Mouse (Mus musculus): ENCODE results near the gene Dnmt3a. TPM values are rescaled to one million over a fixed set of nuclear protein-coding genes. Genes with fewer than 3 reads are reported as not detected.

The Dnmt3a gene
- polyA plus RNA-seq, 1 experiment, result 13.2 TPM

GRCm38 (mm10) chr12:3877376-3877775, 71.6 kb downstream of the Dnmt3a start:
- DNase-seq (ENCODE audit: low read depth), result no peak

GRCm38 (mm10) chr12:3881474-3881873, 75.7 kb downstream of the Dnmt3a start:
- DNase-seq (ENCODE audit: low read depth), result no peak

GRCm38 (mm10) chr12:3884892-3885493, 79.2 kb downstream of the Dnmt3a start:
- no peak for DNase-seq (ENCODE audit: low read depth)

GRCm38 (mm10) chr12:3886601-3887000, 80.8 kb downstream of the Dnmt3a start:
- no peak for DNase-seq (ENCODE audit: low read depth)

GRCm38 (mm10) chr12:3887515-3888325, 81.9 kb downstream of the Dnmt3a start:
- DNase-seq (ENCODE audit: low read depth), result no peak

- DNase-seq (ENCODE audit: low read depth), result no peak
Observed at GRCm38 (mm10) chr12:3889875-3890635, 84.2 kb downstream of the Dnmt3a start.

GRCm38 (mm10) chr12:3890753-3891751, 85.2 kb downstream of the Dnmt3a start:
- DNase-seq (ENCODE audit: low read depth), result no peak

- DNase-seq (ENCODE audit: low read depth), result no peak
Observed at GRCm38 (mm10) chr12:3891779-3892239, 86.0 kb downstream of the Dnmt3a start.

- no peak for DNase-seq (ENCODE audit: low read depth)
Observed at GRCm38 (mm10) chr12:3892240-3893059, 86.6 kb downstream of the Dnmt3a start.

- no peak for DNase-seq (ENCODE audit: low read depth)
Observed at GRCm38 (mm10) chr12:3893335-3893734, 87.5 kb downstream of the Dnmt3a start.

- no peak for DNase-seq (ENCODE audit: low read depth)
Observed at GRCm38 (mm10) chr12:3894525-3894924, 88.7 kb downstream of the Dnmt3a start.

GRCm38 (mm10) chr12:3897057-3897545, 91.3 kb downstream of the Dnmt3a start:
- no peak for DNase-seq (ENCODE audit: low read depth)

GRCm38 (mm10) chr12:3898811-3899210, 93.0 kb downstream of the Dnmt3a start:
- no peak for DNase-seq (ENCODE audit: low read depth)

GRCm38 (mm10) chr12:3905436-3905835, 99.6 kb downstream of the Dnmt3a start:
- no peak for DNase-seq (ENCODE audit: low read depth)

- DNase-seq (ENCODE audit: low read depth), result no peak
Observed at GRCm38 (mm10) chr12:3906308-3906707, 100.5 kb downstream of the Dnmt3a start.

GRCm38 (mm10) chr12:3907008-3907407, 101.2 kb downstream of the Dnmt3a start:
- no peak for DNase-seq (ENCODE audit: low read depth)

- no peak for DNase-seq (ENCODE audit: low read depth)
Observed at GRCm38 (mm10) chr12:3907418-3907817, 101.6 kb downstream of the Dnmt3a start.

GRCm38 (mm10) chr12:3910466-3911093, 104.8 kb downstream of the Dnmt3a start:
- DNase-seq (ENCODE audit: low read depth), result no peak

- DNase-seq (ENCODE audit: low read depth), result no peak
Observed at GRCm38 (mm10) chr12:3911831-3912348, 106.1 kb downstream of the Dnmt3a start.
